Mouse (Mus musculus) layer of hippocampus, adult 2 months (tissue): ENCODE results near the gene Tmem28. TPM values are rescaled to one million over a fixed set of nuclear protein-coding genes. Genes with fewer than 3 reads are reported as not detected.

Experiments
- DNase-seq, 2 experiments: peaks; one replicate each; pipeline ENCODE4 v3.0.0; 2022; ENCODE audit warnings: low spot score in 2 of 2
- H3K27ac ChIP-seq: fragments of 200-600 bp; 2 replicates; pipeline ENCODE4 v1.8.1; 2022
- H3K4me3 ChIP-seq: fragments of 200-600 bp; 2 replicates; pipeline ENCODE4 v1.8.1; 2022; ENCODE audit warnings: mild to moderate bottlenecking
- CTCF ChIP-seq: fragments of 200-600 bp; conservative IDR thresholded peaks from 2 replicates; pipeline ENCODE4 v1.8.1; 2022; ENCODE audit warnings: antibody characterized with exemption, mild to moderate bottlenecking, moderate library complexity
- total RNA-seq, 2 experiments: library from RNA; stranded (reverse); gene quantifications; 2 replicates each; pipeline ENCODE4 v1.2.3; 2021

Tmem28 gene
- total RNA-seq, 2 experiments from 2014 or later, result 27.9 to 30.4 TPM

DNA sequence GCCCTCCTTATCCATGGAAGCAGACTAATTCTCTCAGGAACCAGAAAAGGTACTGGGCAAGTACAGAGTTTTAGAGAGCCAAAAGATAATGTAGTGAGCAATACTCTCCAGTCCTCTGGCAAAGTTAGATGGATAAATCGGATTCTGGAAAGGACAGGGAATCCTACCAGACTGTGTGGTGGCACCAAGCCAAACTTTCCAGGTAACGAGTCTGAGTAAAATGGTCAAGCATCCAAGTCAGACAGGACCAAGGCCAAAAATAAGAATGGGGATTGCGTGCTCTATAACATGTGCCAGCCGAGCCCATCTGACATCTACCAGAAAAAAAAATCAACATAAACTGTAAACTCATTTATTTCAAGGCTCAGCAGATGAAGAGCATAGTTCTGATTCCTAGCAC lies 56.0 kb downstream of the Tmem28 start:
- DNase-seq, result no peak
- no peak for TF ChIP-seq CTCF
- H3K4me3 ChIP-seq, result no peak overlapping the region
- no peak overlapping the region for H3K27ac ChIP-seq

DNA sequence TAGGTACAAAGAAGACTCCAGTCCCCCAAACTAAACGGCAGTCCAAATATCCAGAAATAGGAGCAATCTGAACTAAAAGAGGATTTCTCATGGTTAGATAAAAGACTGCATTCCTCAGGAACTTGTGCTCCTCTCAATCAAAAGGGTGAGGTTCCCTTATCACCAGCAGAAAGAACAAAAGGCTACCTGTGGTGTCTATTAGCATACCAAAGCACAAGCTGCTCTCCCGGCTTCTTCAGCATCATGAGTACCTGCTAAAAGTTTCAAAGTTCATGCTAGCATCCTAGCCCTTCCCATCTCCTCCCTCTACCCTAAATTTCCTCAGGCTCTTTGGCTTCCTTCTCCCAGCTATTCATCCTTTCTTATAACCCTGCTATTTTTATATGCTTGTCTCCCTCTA lies 62.6 kb downstream of the Tmem28 start:
- TF ChIP-seq CTCF, result no peak
- no peak for DNase-seq
- no peak overlapping the region for H3K4me3 ChIP-seq
- no peak overlapping the region for H3K27ac ChIP-seq

Other genes starting within 250 kb of the Tmem28 start
- gene Eda, start 154.6 kb downstream of the Tmem28 start, total RNA-seq, result 1 to 10 TPM; 4.7 to 5.7 TPM